Mouse (Mus musculus) Patski (cell line): ENCODE measurements at regions not wholly inside any gene's neighbourhood (a gene's known extent, or its start where the extent isn't known, plus 50 kb on each side); places are given as distances from the start of the nearest gene placed in this dataset.

Experiments used
- ATAC-seq: fragments of 100-300 bp; one replicate; pipeline ENCODE4 v1.8.0; 2021
- CTCF ChIA-PET: fragments of 350-600 bp; sonication (Branson Sonifier 250); formaldehyde crosslinking; loops from one replicate; lab custom pipeline; 2022; ENCODE audit warnings: inconsistent platforms; lab: Charles Lee
- POLR2A ChIA-PET: fragments of 350-600 bp; sonication (Branson Sonifier 250); formaldehyde crosslinking; loops from one replicate; lab custom pipeline; 2022; ENCODE audit warnings: antibody characterized with exemption, inconsistent platforms; lab: Charles Lee
- DNase-seq: peaks from one replicate; pipeline ENCODE4 v3.0.0-alpha.2; 2011; ENCODE audit warnings: low read depth, low spot score
- H3K27me3 ChIP-seq: fragments of 371-371 bp; one replicate; pipeline ENCODE4 v1.5.1; 2021
- CTCF ChIP-seq: fragments of 100-300 bp; IDR thresholded peaks from one replicate; pipeline ENCODE4 v1.5.1; 2021
- in situ Hi-C: fragments of 300-500 bp; cut with MboI; formaldehyde crosslinking; loops from 3 replicates; pipeline ENCODE4 v1.11.1; 2018; ENCODE audit warnings: low pct_unique_long_range_greater_than_20kb, mixed read lengths

DNA sequence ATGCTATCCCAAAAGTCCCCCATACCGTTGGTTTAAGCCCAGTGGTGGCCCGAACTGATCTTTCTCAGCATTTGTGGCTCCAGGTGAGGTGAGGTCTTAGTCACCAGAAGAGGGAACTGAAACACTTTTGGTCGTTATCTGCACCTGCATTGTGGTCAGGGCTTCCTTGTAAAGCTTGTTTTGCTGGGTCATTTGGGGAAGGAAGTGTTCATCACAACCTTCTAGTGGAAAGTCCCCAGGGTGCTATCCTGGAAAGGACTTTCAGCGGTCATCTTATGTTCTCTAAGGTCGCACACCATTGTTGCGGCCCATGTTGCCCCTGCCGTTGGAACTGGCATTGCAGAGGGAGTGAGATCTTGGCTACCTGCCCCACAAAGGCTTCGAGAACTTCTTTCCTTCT is 651.5 kb upstream of the Pcdh9 start:
- in situ Hi-C loops = no loop called here
- H3K27me3 ChIP-seq = no peaks in the 10 kb centered on the region
- no peak for ATAC-seq
- POLR2A ChIA-PET = no interaction called here
- CTCF ChIA-PET = no interaction called here
- DNase-seq = no peak
- TF ChIP-seq CTCF = no peak

DNA sequence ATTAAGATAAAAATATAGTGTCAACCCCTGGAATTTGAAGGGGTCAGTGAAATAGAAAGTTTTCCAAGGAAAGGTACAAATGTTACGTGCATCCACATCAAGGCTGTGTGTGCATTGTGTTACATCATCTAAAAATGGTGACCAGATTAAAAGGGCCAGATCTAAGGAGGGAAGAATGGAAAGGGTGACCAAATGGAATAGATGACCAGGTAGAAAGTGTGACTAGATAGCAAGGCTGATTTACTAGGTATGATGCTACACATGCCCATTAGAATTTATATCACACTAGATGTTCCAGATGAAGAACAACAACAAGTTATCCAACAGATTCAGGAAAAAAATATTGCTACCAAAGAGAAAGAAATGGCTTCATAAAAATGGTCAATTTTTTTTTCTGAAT is 635.2 kb upstream of the Pcdh9 start:
- POLR2A ChIA-PET = no interaction called here
- CTCF ChIA-PET = no interaction called here
- no peaks in the 10 kb centered on the region for H3K27me3 ChIP-seq
- in situ Hi-C loops = no loop called here
- TF ChIP-seq CTCF = no peak
- no peak for DNase-seq
- ATAC-seq = no peak

DNA sequence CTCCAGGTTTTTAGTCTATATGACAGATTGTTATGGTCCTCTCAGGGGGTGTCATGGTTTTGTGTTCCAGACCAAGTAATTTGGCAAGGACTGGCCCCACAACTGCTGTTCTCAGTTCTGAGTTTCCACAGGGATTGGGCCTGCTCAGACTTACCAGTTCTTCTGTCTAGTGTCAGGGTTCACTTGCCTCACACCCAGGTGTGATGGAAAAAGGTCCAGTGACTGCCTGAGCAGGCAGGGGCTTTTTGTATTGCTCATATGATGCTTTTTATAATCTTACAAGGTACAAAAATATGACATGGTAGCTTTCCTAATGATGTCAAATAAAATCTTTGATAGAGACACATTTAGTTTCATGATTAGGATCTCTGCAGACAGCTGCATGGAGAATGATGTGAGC is 634.8 kb upstream of the Pcdh9 start:
- no peaks in the 10 kb centered on the region for H3K27me3 ChIP-seq
- no peak for TF ChIP-seq CTCF
- CTCF ChIA-PET = no interaction called here

DNA sequence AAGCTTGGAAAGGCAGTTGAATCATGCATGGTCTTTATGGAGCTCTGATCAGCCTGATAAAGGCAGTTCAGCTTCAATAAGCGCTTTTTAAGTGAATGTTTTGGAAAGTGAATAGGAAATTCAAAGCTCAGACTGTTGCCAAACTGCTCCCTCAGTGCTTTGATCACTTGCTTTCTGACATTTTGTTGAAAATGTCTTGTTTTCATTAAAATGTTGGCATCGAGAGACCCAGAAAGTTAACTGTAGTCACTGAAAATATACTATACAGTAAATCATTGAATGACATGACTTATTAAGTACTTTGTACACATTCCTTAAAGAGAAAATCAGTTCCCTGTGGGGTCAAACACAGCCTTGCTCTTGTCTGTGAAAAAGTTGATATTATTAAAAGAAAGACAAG is 631.5 kb upstream of the Pcdh9 start:
- ATAC-seq (no peak), DNase-seq (no peak)
- no peaks in the 10 kb centered on the region for H3K27me3 ChIP-seq
- ChIA-PET POLR2A (no interaction called here), CTCF (interaction anchor here (1.0 kb wide), 1 partner anchor 9 kb away, joined by 3 read pairs; no protein-coding TSS in a partner anchor)
- TF ChIP-seq CTCF = no peak
- in situ Hi-C loops = no loop called here

More for the DNA sequence above, 634.8 kb upstream of the Pcdh9 start:
- DNase-seq (no peak), ATAC-seq (no peak)
- POLR2A ChIA-PET = no interaction called here
- in situ Hi-C loops = no loop called here

DNA sequence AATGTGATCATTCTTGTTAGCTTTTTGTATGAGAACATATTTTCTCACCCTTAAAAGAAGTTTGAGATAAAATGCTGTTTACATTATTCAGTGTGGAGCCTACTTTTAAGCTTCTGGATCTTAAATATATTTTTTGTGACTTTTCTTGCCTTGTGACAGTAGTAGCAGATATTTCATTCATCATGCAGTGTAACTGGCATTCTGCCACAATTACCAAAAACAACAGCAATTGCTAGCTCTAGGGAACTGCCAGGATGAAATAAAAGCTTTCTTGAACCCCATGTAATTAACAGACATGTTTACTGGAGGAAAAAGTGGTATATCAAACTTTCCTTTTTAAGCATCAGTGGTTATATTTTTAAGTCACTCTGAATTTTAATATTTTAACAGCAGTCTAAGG is 600.9 kb upstream of the Pcdh9 start:
- TF ChIP-seq CTCF = no peak
- CTCF ChIA-PET = no interaction called here
- POLR2A ChIA-PET = no interaction called here
- in situ Hi-C loops = no loop called here
- no peaks in the 10 kb centered on the region for H3K27me3 ChIP-seq
- DNase-seq (no peak), ATAC-seq (no peak)

DNA sequence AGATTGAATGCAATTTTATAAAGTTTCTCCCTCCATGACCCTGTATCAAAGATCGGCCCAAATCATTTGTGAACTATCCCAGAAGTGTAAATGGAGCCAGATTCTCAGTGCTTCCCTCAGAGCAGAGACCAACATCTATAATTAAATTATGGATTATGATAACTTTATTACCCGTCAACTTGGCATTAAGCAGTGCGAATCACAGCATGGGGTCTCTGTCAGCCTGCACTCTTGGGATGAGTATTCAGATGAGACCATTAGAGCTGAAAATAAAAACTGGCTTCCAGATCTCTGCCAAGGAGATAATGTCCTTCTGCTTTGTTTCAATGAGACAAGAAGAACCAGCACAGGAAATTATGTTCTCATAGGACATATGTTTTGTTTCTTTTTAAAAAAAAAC is 585.4 kb upstream of the Pcdh9 start:
- in situ Hi-C loops = no loop called here
- no peak for TF ChIP-seq CTCF
- ATAC-seq = no peak
- DNase-seq = no peak
- no peaks in the 10 kb centered on the region for H3K27me3 ChIP-seq
- ChIA-PET POLR2A (no interaction called here), CTCF (no interaction called here)

DNA sequence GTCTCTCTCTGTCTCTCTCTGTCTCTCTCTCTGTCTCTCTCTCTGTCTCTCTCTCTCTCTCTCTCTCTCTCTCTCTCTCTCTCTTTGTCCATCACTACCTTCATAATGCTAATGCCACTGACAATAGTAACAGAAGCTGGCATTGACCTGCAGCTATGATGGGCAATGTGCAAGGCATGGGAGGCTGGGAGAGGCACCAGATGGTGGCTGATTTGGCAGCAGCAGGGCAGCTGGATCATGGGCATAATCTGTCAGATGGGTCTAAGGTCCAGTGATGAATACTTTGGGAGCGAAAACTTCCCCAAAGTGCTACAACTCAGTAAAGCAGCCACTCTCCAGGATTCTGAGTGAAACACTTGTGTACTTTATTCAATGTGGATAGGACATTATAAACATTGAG is 582.7 kb upstream of the Pcdh9 start:
- no peak for TF ChIP-seq CTCF
- in situ Hi-C loops = no loop called here
- no peak for DNase-seq
- H3K27me3 ChIP-seq = no peaks in the 10 kb centered on the region
- POLR2A ChIA-PET = no interaction called here
- CTCF ChIA-PET = no interaction called here
- ATAC-seq = no peak

DNA sequence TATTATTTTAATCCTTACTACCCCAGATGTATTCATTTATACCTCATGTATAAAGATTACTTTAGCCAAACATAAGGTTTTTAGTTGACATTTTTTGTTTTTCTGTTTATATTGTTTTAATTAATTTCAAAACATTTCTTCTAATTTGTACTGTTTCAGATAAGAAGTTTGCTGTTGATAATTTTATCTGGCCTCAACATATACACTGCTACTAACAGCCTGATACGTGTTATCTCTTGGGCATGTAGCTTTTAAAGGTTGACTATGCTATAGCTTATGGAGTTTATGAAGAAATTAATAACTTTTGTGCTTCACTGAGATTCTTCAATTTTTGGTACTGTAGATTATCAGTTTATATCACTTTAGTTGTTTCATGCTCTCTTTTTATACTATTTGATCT is 555.5 kb upstream of the Pcdh9 start:
- POLR2A ChIA-PET = no interaction called here
- no peak for DNase-seq
- TF ChIP-seq CTCF = no peak
- no peak for ATAC-seq
- in situ Hi-C loops = no loop called here
- no peaks in the 10 kb centered on the region for H3K27me3 ChIP-seq
- CTCF ChIA-PET = no interaction called here

DNA sequence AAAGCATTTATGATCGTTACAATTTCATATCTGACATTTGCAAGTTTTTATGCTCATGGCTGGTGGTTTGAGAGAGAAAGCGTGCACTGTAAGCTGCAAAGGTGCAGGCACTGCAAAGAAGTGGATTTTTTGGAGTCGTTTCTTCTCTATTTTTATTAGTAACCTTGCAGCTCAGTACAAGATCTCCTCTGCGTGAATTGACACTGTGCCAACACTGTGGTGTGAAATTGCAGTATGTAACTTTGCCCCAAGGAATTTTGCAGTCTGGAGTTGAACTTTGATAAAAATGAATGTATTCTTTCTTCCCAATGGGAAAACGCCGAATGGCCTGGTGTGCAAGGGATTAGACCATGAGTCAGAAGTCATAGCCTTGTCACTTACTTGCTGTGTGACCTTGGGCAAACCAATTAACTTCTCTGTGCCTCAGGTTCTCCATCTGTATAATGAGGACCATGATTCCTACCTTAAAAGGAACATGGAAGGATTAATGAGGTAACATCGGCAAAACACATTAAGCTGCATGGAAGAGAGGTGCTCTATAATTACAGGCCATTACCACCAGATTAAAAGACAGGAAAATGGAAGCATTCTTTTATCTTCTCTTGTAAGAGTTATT is 543.0 kb upstream of the Pcdh9 start:
- no peak for ATAC-seq
- TF ChIP-seq CTCF = no peak
- in situ Hi-C loops = no loop called here
- ChIA-PET POLR2A (no interaction called here), CTCF (interaction anchor here (1.1 kb wide), 1 partner anchor 10 kb away, joined by 3 read pairs; no protein-coding TSS in a partner anchor)
- DNase-seq = no peak
- no peaks in the 10 kb centered on the region for H3K27me3 ChIP-seq

DNA sequence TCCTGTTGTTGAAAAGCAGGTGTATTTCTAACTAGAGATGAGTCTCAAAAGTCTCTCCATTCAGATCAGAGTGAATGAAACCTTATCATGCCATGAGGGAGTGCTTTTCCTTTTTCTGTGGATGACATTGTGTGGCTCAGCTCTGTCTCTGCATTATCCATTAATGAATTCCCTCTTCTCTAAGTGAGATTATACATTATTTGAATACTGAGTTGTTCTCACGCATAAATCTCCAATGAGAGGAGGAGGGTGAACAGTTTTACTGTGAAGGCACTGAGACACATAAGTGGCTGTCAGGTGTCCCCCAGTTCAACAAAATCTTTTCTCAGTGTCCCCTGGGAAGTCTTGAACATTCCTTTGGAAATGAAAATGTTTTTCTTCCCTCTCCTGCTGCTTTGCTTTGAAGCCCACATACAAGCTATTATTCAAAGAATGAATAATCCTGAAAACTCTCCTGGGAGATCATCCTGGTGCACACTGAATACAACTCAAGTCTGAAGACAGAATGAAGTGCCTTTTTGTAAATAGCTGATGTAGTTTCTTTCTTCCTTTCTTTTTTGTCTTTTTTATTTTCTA is 537.2 kb upstream of the Pcdh9 start:
- in situ Hi-C loops = no loop called here
- ChIA-PET CTCF (no interaction called here), POLR2A (no interaction called here)
- DNase-seq (no peak), ATAC-seq (no peak)
- H3K27me3 ChIP-seq = no peaks in the 10 kb centered on the region
- no peak for TF ChIP-seq CTCF
